Mouse (Mus musculus): ENCODE results near the gene Gm10392. TPM values are rescaled to one million over a fixed set of nuclear protein-coding genes. Genes with fewer than 3 reads are reported as not detected.
"Not testable (repeated sequence)": the region's sequence is repeated elsewhere in the genome, so short reads cannot be mapped to it uniquely, and the experiment has no call there.

Gm10392 gene
- polyA plus RNA-seq (2017; shearing (Covaris generic)): 1 to 10 TPM in 1 of 3 experiments, under 1 TPM in 2; 0.33 to 1.6 (median 0.74) TPM

DNA sequence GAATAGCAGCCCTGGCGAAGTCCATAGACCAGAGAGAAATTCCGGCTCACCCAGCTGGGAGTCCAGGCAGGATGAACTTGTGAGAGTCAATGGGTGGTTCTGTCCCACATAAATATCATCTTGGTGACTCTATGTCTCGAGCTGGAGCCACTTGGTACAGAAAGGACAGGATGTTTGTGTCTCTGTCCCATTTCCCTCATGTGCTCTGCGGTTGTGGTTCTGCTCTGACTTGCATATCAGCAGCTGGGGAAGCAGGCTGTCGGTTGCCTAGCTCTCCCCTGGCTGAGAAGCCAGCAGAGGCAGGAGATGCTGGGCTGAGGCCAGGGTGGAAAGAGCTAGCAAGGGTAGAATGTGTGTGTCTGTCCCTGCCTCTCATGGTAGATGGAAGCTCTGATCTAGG lies at the start of gene Gm10392:
Gene Gm10392, minus strand, starts transcription at position 156 of the 400 bp plus-strand sequence.
- ATAC-seq: peak; percentile 85

DNA sequence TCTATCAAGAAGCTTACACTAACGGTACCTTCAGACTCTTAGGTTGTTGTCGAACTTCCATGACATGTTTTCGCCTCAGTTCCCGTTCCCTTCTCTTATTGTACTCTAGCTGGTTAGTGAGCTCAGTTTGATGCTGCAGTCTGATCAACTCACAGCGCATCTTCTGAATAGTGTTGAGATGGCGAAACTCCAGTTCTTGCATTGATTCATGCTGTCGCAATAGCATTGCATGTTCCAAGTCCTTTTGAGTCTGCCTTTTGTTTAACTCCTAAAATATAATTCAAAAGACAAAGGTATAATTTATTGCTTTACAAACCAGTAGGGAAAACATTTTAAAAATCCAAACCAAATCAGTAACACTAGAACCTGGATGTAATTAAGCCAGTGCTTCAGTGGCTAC lies 26.3 kb upstream of the Gm10392 start:
- no peak for ATAC-seq

DNA sequence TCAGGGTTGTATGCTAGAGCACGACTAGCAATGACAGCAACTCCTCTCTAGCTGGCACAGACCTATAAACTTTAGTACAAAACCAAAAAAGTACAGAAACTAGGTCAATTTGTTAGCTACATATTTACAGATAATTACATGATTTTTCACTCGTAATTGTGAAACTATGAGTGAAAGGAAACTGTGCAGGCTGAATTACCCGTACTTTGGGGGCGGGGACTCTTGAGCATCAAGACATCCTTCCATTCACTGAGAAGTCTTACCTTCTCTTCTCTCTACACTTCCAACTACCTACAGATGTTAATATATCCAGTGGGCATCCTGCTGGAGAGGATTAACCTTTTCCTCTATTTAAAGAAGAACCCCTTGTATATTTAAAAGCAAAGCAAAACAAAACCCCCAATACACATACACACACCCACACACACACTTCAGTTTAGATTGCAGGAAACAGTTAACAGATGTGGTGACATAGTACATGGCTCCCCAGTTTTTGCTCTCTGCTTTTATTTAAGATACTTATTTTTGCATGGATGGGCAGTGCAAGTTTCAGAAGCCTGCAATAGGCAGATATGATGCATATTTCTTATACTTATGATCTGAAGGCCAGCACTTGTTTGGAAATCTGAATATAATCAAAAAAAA lies 13.3 kb upstream of the Gm10392 start:
- ATAC-seq: peak; percentile 72

DNA sequence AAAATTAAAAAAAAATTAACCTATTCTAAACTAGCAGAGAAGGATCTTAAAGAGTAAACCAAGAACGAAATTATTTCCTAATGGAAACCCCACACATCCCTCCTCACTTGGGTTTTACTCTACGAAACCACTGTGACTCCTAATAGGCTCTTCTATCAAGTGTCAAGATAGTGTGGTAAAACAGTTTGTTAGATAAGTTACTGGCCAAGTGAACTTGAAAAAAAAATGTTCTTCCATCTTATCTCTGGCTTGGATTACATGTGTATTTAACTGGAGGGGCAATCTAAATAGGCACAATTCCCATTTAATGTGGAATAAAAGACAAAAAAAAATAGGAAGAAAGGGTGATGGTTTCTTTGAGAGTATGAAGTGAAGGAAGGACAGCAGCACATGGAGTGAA lies 11.9 kb upstream of the Gm10392 start:
- ATAC-seq: no peak

DNA sequence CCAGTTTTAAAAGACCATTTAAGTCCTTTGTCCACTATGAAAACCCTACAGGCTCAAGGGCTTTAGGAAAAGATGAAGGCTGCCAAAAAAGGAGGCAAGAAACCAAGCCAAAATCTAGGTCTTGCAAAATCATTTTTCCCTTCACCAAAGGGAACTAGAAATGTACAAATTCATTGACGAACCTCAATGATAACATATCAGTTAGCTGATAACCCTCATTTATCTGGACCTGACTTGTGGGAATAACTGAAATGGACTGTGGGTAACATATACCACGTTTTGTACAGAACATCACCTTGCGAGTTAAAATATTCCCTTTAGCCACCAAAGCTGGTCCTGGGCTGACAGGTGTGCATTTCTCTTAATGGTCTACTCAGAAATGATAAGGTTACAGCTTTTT lies 10.6 kb upstream of the Gm10392 start:
- ATAC-seq: no peak

DNA sequence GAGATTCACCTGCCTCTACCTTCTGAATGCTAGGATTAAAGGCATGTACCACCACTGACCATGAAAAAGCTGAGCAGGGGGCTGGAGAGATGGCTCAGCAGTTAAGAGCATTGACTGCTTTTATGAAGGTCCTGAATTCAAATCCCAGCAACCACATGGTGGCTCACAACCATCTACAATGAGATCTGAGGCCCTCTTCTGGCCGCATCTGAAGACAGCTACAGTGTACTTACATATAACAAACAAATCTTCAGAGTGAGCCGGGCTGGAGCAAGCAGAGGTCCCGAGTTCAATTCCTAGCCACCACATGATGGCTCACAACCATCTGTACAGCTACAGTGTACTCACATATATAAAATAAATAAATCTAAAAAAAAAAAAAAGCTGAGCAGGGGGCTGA lies 9.4 kb upstream of the Gm10392 start:
- not testable (repeated sequence) for ATAC-seq

DNA sequence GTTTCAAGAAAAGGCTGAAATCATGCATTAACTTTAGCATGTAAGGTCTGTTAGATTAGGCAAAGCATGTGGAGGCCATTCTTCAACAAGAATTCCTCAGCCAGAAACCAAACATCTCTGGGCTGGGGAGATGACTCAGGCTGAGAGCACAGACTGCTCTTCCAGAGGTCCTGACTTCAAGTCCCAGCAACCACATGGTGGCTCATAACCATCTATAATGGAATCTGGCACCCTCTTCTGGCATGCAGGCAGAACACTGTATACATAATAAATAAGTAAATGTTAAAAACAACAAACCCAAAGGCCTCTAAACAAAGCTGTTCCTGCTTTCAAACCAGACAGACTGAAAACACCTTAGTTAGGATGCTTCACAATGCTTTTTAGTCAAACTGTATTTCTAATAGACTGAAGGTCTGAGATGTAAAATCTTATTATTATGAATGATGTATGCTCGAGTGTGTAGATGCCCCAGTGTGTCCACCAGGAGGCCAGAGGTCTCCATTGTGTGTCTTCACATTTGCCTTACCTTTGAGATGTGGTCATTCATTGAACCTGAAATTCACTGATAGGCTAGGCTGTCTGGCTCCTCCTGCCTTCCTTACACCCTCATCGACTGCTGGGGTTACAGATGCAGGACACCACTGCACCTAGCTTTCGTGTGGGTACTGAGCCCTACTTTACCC lies 6.9 kb upstream of the Gm10392 start:
- no peak for ATAC-seq

DNA sequence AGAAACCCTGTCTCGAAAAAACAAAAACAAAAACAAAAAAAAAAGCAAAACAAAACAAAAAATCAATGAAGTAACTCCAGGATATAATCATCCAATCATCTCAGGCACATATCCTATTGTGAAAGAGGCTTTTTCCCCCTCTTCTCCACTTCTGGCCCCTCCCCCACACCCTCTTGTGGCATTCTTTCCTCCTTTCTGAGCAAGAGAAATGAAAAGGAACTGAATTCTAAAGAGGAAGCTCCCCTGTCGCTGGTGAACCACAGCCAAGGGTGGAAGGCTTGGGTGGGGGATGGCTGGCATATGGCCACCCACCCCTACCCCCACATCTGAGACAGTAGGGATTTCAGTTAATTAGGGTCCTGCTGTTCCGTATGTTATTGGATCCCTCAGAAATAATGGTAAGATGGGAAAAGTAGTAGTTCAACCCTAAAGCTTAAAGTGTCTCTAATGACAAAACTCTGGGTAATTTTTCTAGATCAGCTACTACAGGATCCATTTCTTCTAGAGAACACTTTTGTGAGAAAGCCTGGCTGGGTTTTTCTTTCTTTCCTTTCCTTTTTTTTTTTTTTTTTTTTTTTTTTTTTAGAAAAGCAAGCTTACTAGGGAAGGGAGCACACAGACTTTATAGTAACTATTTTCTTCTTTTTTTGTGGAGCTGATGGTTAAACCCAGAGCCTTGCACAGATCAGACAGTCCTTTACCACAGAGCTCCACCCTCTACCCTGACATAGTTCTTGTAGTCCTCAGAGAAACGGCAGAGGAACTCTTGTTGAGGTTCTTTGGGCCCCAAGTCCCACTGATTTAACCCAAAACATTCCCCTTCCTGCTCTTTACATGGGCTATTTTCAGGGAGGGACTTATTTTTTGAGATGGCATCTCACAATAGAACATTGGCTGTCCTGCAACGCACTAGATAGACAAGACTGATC lies 1.9 kb upstream of the Gm10392 start:
- no peak for ATAC-seq

DNA sequence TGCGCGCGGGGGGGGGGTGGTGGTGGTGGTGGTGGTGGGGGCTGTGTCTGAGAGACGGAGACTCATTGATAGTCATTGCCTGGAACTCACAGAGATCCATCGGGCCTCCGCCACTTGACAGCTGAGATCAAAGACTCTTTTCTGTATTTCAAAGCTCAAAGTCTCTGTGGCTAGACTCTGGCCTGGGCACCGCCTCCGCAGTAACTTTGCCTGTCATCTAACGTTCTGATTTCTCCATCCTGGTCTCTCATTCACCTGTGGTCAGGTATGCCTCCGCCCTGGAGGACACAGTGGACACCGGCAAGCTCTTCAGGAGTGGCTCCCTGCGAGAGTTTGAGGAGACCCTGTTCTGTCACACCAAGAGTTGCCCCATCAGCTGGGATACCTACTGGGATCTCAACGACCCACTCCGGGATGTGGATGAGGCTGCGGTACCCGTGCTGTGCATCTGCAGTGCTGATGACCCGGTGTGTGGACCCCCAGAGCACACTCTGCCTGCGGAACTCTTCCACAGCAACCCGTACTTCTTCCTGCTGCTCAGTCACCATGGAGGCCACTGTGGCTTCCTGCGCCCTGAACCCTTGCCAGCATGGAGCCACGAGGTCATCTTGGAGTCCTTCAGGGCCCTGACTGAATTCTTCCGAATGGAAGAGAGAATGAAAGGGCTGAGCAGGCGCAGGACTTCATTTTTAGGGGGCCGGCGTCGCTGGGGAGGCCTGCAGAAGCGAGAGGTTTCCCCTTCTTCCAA lies 773 bp downstream of the Gm10392 start:
- no peak for ATAC-seq

DNA sequence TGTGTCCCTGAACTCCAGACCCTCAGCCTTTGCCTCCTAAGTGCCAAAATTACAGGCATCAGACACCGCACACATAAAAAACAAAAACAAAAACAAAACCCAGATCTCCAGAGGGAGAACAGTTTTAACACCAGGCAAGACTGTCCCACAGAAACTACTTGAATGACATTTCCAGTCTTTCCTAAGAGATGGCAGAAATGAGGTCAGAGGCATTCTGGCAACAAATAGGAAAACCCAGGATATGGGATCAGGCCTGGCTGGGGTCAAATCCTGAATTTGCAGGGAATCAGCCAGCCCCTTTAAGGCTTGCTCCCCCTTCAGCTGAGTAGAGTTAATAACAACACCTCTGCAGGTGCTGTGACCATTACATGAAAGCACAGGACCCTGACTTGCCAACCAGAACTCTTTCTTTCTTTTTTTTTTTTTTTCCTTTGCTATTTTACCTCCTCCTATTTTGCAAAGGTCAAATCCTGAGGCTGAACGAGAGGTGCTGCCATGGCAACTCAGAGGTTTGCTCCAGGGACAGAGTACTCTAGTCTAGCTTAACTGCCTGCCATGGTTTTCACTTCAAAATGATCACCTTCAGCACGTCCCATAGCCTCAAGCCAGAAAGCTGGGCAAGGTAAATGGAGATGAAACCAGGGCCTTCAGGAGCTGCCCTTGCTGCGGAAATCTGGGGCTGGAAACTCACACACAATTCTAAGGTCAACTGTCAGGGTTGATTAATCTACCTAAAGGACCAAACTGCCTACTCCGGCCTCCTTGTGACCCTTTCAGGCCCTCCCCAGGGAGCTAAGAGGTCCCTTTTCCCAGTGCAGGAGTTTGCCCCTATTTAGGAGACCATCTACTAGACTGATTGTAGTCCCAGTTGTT lies 2.2 kb downstream of the Gm10392 start:
- ATAC-seq: no peak

DNA sequence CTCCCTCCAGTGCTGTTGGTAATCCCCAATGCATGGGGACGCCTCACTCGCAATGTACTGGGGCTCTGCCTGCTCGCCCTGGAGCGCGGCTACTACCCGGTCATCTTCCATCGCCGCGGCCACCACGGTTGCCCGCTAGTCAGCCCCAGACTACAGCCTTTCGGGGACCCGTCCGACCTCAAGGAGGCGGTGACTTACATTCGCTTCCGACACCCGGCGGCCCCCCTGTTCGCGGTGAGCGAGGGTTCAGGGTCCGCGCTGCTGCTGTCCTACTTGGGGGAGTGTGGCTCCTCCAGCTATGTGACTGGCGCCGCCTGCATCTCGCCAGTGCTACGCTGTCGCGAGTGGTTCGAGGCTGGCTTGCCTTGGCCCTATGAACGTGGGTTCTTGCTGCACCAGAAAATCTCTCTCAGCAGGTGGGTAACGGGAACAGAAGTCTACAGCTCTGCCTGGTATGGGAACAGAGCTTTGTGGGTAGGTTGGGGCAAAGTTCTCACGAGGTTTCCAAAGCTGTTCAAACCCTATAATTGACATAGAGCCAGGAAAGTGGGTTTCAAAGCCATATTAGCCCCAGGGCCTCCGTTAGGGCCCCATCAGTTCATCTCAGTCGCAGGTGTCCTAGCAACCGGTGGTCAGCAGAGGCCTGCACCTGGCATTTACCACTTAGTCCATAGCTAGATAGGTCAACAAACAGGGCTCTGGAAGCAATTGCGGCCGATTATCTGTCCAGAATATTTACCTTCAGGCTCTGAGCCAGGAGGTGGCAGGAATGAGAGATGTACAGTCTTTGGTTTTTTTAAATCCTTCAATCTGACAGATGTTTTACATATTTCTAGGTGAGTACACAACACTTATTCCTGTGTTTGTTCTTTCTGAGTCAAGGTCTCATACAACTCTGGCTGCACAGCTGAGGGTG lies 3.1 kb downstream of the Gm10392 start, which contains the start of gene Trp53i13:
Gene Trp53i13, minus strand, starts transcription at position 344 of the 916 bp plus-strand sequence.
- ATAC-seq: no peak

DNA sequence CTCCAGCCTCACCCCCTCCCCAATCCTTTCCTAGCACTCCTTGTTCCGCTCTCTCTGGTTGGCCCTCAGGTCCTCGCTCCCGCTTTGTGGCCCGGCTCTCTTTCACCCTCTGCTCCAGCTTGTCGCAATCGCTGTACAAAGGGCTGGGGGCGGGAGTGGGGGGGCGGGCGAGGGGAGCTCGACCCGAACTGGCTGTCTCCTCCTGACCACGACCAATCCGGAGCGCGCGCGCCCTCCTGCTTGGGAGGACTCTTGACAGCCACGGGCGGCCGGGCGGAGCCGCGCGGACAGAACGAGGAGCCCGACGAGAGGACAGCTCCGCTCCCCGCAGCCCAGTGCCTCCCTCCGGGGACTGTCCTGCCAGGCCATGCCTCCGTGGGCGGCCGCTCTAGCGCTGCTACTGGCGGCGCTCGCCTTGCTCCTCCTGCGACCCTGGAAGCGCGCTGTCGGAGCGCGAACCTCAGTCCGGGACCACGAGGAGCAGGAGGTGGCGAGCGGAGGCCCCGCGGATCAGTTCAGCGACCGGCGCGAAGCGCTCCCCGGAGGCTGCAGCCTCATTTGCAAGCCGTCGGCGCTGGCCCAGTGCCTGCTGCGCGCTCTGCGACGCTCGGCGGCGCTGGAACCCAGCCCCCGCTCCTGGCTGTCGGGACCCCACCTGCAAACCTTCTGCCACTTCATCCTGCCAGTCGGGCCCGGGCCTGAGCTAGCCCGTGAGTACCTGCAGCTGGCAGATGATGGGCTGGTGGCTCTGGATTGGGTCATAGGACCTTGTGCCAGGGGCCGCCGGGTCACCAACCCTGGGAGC lies 4.0 kb downstream of the Gm10392 start, which contains the start of gene Abhd15:
Gene Abhd15, plus strand, starts transcription at position 290 of the 805 bp plus-strand sequence.
- no peak for ATAC-seq

DNA sequence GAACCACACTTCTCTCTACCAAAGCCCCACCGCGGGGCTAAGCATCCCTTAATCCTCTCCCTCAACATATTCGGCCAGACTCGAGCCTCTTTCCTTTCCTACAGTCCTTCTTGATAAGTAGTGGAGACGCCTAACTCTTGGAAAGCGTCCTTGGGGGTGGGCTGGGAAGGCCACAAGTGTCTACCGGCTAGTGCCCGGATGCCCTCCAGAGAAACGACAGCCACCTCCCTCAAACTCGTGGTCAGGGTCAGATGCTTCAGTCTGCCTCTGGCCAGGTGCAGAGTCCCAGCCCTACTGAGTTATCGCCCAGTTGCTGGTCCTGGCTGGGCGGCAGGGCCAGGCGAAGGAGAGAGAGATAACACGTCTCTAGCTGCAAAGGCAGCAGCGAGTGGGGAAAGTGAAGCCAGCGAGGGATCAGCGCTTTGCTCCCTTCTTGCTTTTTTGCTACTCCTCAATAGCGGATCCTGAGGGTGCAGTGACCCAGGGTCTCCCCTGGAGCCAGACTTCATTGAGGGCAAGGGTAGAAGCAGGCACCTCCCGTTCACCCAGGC lies 4.6 kb downstream of the Gm10392 start:
- ATAC-seq: no peak

DNA sequence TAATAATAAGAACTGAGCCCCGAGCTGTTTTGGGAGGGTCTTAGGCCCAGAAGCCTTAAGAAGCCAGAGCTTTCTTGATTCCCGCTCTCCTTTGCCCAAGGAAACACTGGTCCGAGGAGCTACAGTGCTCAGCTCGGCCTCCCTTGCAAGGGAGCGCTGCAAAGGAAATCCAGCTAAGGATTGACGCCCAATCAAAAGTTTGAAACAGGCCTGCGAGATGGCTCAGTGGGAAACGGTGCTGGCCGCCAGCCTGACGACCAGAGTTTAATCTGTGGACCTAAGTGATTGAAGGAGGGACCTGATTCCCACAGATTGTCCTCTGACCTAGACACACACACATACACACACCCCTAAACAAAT lies 5.2 kb downstream of the Gm10392 start:
- no peak for ATAC-seq

DNA sequence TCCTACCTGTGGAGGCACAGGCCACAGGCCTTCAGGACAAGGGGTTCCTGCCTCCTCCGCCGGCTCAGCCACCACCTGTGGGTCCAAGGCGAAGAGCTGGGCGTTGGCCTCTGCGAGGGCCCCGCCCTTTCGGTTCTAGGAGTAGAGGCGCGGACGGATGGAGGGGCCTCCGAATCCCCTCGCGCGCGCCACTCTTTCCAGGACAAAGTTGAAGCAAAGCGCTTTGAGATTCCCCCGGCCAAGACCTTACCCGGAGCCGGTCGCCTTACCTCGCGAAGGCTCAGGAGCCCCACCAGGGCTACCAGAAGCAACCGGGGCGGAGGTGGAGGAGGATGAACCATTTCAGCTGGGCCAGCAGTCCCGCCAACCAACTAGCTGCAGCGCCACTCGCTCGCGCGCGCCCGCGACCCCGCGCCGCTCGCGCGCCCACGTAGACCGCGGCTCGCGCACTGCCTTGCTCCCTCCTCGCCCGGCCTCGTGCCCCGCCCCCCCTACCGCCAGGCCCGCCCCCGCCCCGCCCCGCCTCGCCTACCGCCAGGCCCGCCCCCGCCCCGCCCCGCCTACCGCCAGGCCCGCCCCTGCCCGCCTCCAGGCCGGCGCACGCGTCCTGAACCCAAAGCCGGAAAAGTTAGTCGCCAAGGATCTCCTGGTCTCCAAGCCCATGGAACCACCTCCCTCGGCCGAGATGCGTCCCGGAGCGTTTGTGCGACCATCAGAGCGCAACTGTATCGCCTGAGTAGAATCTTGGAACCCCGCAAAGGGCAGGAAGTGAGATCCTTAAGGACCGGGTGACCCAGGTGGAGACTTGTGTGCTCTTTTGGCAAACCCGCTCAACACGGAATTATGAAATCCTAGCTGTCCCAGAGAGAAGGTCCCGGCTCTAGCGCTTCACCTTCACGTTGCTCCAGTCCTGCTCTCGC lies 5.8 kb downstream of the Gm10392 start:
- peak; percentile 75 for ATAC-seq

DNA sequence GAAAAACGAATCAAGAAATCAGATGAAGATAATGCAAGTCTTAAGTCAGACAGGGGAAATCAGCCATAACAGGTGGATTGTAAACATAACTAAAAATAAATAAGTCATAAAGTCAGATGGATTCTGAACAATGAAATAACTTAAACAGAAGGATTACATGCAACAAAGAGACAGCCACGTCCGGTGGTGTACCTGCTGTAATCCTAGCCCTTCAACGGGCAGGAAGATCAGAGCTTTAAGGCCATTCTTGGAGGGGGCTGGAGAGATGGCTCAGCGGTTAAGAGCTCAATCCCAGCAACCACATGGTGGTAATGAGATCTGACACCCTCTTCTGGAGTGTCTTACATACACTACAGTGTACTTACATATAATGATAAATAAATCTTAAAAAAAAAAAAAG lies 7.7 kb downstream of the Gm10392 start:
- no peak for ATAC-seq

DNA sequence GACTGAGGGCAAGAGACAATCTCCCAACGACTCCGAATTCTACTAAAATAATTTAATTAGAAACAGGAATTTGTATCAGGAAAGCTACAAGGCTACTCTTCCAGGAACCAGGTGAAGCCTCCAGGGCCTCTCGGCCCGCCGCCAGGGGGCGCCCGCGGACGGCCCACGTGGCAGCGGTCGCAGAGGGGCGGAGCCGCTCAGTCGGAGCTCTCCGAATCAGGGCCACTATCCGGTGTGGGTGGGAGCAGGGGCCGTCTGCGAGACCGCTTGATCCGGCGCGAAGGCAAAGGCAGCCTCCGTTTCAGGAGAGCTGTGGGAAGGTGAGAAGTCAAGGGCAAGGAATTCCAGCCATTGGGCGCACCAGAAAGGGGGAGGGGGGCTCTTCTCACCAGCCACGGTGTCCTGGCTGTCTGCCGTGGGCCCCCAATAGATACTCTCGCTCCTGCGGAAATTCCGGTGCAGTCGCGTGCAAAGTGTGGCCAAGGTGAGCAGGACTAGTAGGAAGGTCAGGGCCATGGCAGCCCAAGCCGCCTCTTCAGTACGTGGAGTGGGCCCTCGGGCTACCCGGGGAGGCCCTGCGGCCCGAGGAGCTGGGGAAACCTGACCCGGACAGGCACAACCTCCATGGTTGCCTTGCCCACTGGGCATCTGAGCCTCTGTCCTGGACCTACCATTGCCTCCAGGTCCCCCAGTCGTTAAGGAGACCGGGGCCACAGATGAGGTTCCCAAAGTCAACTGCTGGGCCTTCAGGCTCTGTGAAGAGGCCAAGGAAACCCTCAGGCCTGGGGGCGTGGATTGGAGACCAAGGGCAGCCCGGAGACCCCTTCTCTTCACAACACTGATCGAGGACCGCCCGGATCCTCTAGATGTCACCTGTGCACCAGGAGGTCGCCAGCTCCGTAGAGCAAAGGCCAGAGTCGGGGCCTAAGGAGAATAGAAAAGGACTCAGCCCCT lies 10.7 kb downstream of the Gm10392 start:
- ATAC-seq: peak; percentile 80

Measured in inflammation-experienced regulatory T-cells, adult 6 months (primary cell).